Mouse (Mus musculus): ENCODE results near the gene Rimklb. TPM values are rescaled to one million over a fixed set of nuclear protein-coding genes. Genes with fewer than 3 reads are reported as not detected.
"Not testable (repeated sequence)": the region's sequence is repeated elsewhere in the genome, so short reads cannot be mapped to it uniquely, and the experiment has no call there.

Rimklb gene
- polyA plus RNA-seq (2016; fragmentation: Nextera tagmentation; extraction: Ambion mirVana) = 81.6 and 84.6 TPM in 2 replicates

DNA sequence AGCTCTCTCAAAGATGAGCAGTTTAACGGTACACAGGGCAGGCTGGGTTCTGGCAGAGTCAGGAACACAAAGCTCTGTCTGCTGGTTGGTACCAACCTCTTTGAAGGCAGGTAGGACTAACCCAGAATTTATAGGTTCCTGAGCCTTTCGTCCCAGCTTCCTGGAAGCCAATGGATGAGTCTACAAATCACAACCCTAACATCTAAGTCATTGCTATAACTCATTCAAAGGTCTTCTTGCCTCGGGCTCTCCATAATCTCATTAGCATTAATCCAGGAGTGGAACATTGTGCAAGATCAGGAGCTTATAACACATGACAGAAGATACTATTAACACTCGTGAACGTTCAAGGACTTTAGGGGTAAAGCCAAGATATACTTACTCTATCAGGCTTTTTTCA is at the start of gene Rimklb:
Rimklb (minus strand) TSS at position 101 of the 400 bp plus-strand sequence.
- Histone ChIP-seq H3K27ac (no peak within 1 kb of the TSS), H3K4me2 (no peak within 1 kb of the TSS), H3K27me3 (no peaks in the 10 kb centered on the region), H3K9ac (no peak within 1 kb of the TSS), H3K36me3 (replicated peaks) (no peaks in the 10 kb centered on the region), H3K4me3 (replicated peaks) (no peak within 1 kb of the TSS), H3K4me1 (peaks cover 27% of the 10 kb centered on the region), H3K9me3 (no peaks in the 10 kb centered on the region)
- WGBS = 77% methylated on average over 5 of the region's 5 CpGs
- no peak for ATAC-seq (ENCODE audit: low FRiP score)

DNA sequence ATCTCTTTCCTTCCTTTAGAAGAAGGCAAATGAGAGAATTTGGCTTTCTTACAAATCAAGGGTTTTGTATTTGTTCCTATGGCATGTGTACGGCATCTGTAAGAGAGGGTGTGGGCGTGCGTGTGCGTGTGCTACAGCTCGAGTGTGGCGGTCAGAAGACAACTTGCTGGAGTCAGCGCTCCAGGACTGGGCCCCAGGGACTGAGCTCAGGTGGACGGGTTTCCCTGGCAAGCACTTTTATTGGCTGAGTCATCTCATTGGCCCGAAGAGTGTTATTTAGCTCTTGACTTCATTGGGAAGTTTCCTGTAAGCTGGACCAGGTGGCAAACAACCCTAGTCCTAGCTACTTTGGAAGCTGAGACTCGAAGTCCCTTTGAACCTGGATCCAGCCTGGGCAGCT is 47.4 kb upstream of the Rimklb start:
- H3K4me1 ChIP-seq = no peaks in the 10 kb centered on the region
- WGBS = 86% methylated on average over 10 of the region's 10 CpGs
- no peaks in the 10 kb centered on the region for H3K27me3 ChIP-seq

DNA sequence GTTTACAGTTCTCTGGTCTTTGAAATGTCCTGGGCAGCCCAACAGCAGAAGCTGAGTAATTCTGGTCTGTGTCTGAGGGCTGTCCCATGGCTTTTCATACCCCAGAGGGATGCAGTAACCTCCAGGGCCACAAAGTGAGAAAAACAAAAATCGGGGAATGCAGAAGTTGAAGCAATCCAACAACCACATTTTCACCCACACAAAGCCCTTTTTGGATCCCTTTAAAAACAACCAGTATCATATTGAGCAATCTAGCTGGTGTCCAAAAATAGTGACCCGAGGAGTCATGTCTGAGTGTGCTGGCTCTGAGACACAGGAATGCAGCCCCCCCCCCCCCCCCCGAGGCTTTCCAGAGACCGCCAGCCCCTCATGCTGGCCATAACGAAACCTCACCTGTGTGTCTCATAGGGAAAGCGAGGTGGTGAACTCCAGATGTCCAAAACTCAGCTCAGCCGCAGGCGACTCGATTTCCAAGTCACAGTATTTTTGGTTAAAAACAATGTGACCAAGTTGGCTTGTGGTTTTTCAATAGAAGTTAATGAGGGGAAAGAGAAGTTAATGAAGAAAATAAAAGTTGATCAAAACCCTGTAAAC is 46.8 kb upstream of the Rimklb start:
- Histone ChIP-seq H3K27me3 (no peaks in the 10 kb centered on the region), H3K9ac (no peak overlapping the region), H3K36me3 (replicated peaks) (no peaks in the 10 kb centered on the region), H3K4me2 (no peak overlapping the region), H3K27ac (no peak overlapping the region), H3K4me3 (replicated peaks) (no peak overlapping the region), H3K9me3 (no peaks in the 10 kb centered on the region), H3K4me1 (no peaks in the 10 kb centered on the region)
- ATAC-seq (ENCODE audit: low FRiP score) = no peak
- 84% methylated on average over 9 of the region's 9 CpGs for whole genome bisulfite sequencing

More for the DNA sequence above, 47.4 kb upstream of the Rimklb start:
- H3K4me2 ChIP-seq = no peak overlapping the region
- no peak overlapping the region for H3K4me3 ChIP-seq (replicated peaks)
- H3K9me3 ChIP-seq = no peaks in the 10 kb centered on the region
- ATAC-seq (ENCODE audit: low FRiP score) = no peak
- no peaks in the 10 kb centered on the region for H3K36me3 ChIP-seq (replicated peaks)
- H3K27ac ChIP-seq = no peak overlapping the region
- no peak overlapping the region for H3K9ac ChIP-seq

DNA sequence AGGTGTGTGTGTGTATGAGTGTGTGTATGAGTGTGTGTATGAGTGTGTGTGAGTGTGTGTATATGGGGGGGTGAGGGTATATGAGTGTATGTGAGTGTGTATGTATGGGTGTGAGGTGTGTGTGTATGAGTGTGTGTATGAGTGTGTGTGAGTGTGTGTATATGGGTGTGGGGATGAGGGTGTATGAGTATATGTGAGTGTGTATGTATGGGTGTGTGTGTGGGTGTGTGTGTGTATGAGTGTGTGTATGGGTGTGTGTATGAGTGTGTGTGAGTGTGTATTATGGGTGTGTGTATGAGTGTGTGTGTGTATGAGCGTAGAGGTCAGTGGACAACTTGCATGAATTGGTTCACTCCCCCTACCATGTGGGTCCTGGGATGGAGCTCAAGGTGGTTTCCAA is 46.1 kb upstream of the Rimklb start:
- Histone ChIP-seq H3K36me3 (replicated peaks) (no peaks in the 10 kb centered on the region), H3K27ac (no peak overlapping the region), H3K4me3 (replicated peaks) (no peak overlapping the region), H3K4me2 (no peak overlapping the region), H3K9me3 (no peaks in the 10 kb centered on the region), H3K9ac (no peak overlapping the region), H3K27me3 (no peaks in the 10 kb centered on the region), H3K4me1 (no peaks in the 10 kb centered on the region)
- no peak for ATAC-seq (ENCODE audit: low FRiP score)
- 89% methylated on average over 1 of the region's 1 CpGs for WGBS

DNA sequence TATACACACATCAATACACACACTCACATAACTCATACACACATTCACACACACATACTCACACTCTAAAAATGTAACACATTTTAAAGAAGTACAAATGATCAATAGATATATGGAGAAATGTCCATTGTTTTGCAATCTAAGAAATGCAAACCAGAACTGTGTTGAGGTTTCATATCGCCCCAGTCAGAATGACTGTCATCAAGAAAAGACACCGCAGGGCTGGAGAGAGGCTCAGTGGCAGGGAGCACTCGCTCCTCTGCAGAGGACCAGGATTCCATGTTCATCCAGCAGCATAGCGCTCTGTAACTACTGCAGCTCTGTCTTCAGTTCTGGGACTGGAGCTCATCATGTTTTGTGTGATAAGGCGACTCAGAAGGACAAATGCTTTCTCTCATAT is 45.0 kb upstream of the Rimklb start:
- H3K4me1 ChIP-seq = no peaks in the 10 kb centered on the region
- 87% methylated on average over 5 of the region's 5 CpGs for WGBS
- no peaks in the 10 kb centered on the region for H3K36me3 ChIP-seq (replicated peaks)
- H3K4me2 ChIP-seq = no peak overlapping the region
- no peak for ATAC-seq (ENCODE audit: low FRiP score)
- no peaks in the 10 kb centered on the region for H3K27me3 ChIP-seq
- H3K27ac ChIP-seq = no peak overlapping the region
- H3K9me3 ChIP-seq = no peaks in the 10 kb centered on the region
- no peak overlapping the region for H3K9ac ChIP-seq
- no peak overlapping the region for H3K4me3 ChIP-seq (replicated peaks)

DNA sequence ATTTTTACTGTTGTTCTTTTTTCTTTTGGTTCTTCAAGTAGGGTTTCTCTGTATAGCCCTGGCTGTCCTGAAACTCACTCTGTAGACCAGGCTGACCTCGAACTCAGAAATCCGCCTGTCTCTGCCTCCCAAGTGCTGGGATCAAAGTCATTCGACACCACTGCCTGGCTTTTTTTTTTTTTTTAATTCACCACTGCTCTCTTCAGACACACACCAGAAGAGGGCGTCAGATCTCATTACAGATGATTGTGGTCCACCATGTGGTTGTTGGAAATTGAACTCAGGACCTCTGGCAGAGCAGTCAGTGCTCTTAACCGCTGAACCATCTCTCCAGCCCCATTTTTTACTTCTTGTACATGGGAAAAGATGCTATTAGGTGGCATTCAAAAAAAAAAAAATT is 43.9 kb upstream of the Rimklb start:
- H3K9ac ChIP-seq; H3K4me2 ChIP-seq; H3K4me1 ChIP-seq; H3K27ac ChIP-seq; H3K36me3 ChIP-seq (replicated peaks); ATAC-seq (ENCODE audit: low FRiP score); H3K27me3 ChIP-seq; H3K9me3 ChIP-seq; H3K4me3 ChIP-seq (replicated peaks): not testable (repeated sequence)
- 70% methylated on average over 5 of the region's 5 CpGs for WGBS

DNA sequence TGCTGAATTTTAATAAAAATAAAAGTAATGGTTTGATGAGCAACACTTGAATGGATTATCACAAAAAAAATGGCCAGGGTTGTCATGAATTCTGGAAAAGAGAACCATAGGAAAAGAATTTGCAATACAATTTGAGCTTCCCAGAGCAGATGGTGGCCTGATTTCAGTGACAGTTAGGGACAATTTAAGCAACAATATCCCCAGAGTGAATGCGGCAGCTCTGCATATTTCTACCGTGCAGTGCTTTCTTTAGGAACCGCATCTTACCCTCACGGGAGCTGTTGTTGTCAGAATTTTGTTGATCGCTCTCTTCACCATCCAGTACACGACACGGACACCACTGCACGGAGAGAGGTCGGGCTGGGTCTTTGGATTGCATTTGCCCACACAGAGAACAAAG is 41.0 kb upstream of the Rimklb start:
- no peak for ATAC-seq (ENCODE audit: low FRiP score)
- Histone ChIP-seq H3K9me3 (no peaks in the 10 kb centered on the region), H3K27me3 (no peaks in the 10 kb centered on the region), H3K4me3 (replicated peaks) (no peak overlapping the region), H3K36me3 (replicated peaks) (no peaks in the 10 kb centered on the region), H3K4me2 (no peak overlapping the region), H3K4me1 (no peaks in the 10 kb centered on the region), H3K9ac (no peak overlapping the region), H3K27ac (no peak overlapping the region)
- 79% methylated on average over 9 of the region's 9 CpGs for WGBS

DNA sequence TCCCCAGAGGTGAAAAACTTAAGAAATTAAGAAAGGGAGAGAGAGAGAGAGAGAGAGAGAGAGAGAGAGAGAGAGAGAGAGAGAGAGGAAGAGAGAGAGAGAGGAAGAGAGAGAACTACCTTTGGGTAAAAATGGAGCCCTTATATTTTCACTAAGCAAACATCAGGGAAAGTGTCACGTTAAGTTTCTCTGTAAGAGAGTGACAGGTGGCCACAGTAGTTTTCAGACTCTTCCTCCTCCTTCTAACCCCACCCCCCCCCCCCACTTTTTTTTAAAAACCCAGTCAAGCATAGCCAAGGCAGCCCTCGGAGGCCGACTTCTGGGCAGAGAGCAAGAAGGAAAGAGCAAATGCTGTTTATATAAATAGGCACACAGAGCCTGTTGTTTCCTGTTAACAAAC is 35.5 kb upstream of the Rimklb start:
- Histone ChIP-seq H3K4me1 (peaks cover 7% of the 10 kb centered on the region), H3K36me3 (replicated peaks) (no peaks in the 10 kb centered on the region), H3K9ac (no peak overlapping the region), H3K27me3 (no peaks in the 10 kb centered on the region), H3K4me3 (replicated peaks) (no peak overlapping the region), H3K27ac (no peak overlapping the region), H3K9me3 (no peaks in the 10 kb centered on the region), H3K4me2 (no peak overlapping the region)
- ATAC-seq (ENCODE audit: low FRiP score) = no peak
- 26% methylated on average over 3 of the region's 3 CpGs for WGBS

DNA sequence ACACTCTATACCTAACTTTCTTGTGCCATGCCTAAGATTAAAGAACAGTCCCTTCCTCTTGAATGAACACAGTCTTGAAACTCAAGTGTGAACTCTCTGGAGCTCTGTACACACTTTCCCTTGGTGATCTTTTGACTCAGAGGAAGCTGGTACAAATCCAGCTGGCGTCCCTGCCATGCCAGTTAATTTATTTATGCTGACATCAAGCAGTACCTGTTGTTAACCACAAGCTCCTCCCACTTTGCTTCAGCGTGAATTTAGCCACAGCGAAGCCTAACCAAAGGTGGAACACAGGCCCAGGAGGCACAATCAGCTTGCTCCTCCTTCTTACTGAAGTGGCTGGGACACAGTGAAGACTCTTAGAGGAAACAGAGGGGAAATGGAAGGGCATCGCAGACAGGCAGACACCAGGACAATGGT is 34.3 kb upstream of the Rimklb start:
- Histone ChIP-seq H3K4me3 (replicated peaks) (peak overlapping the region; percentile 13), H3K9ac (0 out of 2 replicates have a peak overlapping the region, but pooled peaks have one; percentile 38), H3K4me1 (peaks cover 7% of the 10 kb centered on the region), H3K4me2 (peak overlapping the region; percentile 45), H3K27ac (no peak overlapping the region), H3K36me3 (replicated peaks) (no peaks in the 10 kb centered on the region), H3K27me3 (no peaks in the 10 kb centered on the region), H3K9me3 (no peaks in the 10 kb centered on the region)
- ATAC-seq (ENCODE audit: low FRiP score) = peak; percentile 44; the same call in 1 of the 2 replicates
- 10% methylated on average over 4 of the region's 4 CpGs for WGBS

DNA sequence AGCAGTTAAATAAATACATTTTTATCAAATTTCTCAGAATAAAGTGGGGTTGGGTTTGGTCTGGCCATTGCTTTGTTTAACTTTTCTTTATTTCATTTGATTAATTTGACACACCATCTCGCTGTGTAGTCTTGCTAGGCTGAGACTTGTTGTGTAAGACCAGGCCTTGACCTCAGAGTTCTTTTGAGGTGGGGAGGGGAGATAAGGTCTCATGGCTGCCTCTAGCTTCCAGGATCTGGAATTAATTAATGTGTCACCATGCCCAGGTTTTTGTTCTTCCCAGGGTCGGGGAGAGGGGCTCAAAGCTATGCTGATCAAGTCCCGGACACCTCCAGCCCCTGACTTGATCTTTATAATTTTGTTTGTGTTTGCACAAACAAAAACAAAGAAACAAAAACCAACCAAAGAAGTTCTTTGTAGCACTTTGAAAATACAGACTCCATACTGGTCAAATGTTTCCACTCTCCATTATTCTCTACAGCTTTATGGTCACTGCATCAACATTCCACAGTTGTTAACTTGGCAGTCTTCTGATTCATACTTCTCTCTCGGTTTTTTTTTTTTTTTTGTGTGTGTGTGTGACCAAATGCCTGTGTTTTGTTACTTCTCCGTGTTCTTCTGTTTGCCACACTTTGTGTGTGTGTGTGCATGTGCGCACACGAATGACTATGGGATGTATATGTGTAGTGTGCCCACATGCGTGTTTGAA is 33.1 kb upstream of the Rimklb start:
- no peak overlapping the region for H3K27ac ChIP-seq
- H3K9ac ChIP-seq = no peak overlapping the region
- H3K4me1 ChIP-seq = peaks cover 7% of the 10 kb centered on the region
- no peak overlapping the region for H3K4me2 ChIP-seq
- no peaks in the 10 kb centered on the region for H3K9me3 ChIP-seq
- no peak for ATAC-seq (ENCODE audit: low FRiP score)
- 79% methylated on average over 8 of the region's 8 CpGs for WGBS
- H3K36me3 ChIP-seq (replicated peaks) = no peaks in the 10 kb centered on the region
- H3K27me3 ChIP-seq = no peaks in the 10 kb centered on the region
- no peak overlapping the region for H3K4me3 ChIP-seq (replicated peaks)

DNA sequence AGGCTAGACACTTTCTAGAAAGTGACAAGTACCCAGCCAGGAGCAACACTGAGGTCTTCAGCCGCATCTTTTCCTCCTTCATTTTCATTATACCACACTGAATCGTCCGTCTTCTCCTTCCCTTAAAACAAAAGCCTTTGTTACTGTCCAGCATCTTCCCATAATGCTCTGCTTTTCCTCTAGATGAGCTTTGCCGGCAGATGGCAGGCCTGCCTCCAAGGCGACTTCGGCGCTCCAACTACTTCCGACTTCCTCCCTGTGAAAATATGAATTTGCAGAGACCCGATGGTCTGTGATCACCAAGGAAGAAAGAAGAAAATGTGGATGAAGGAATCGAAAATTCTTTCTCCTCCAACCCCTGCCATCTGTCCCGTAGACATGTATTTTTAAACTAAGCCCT is 29.6 kb upstream of the Rimklb start:
- H3K9me3 ChIP-seq = no peaks in the 10 kb centered on the region
- no peak overlapping the region for H3K4me2 ChIP-seq
- peaks cover 5% of the 10 kb centered on the region for H3K4me1 ChIP-seq
- H3K27me3 ChIP-seq = no peaks in the 10 kb centered on the region
- no peaks in the 10 kb centered on the region for H3K36me3 ChIP-seq (replicated peaks)
- whole genome bisulfite sequencing = 81% methylated on average over 11 of the region's 11 CpGs
- H3K9ac ChIP-seq = no peak overlapping the region
- ATAC-seq (ENCODE audit: low FRiP score) = no peak
- H3K4me3 ChIP-seq (replicated peaks) = no peak overlapping the region
- H3K27ac ChIP-seq = no peak overlapping the region

DNA sequence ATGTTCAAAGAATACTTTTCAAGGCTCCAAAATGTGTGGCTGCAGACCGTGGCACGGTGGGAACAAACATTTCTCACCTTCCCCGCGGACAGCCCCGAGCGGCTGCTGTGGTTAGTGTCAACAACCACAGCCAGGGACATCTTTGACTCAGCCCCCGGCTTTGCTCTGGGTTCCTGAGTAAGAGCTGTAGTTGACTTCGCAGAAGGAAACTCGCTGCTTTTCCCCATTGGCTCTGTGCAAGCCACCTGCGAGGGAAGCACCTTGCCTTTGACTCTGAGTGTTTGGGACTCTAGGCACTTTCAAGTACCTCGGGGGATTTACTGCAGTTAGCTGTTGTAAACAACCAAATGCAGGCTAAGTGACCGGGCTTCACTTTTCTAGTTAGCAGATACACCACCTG is 29.0 kb upstream of the Rimklb start:
- Histone ChIP-seq H3K36me3 (replicated peaks) (no peaks in the 10 kb centered on the region), H3K9me3 (no peaks in the 10 kb centered on the region), H3K4me1 (no peaks in the 10 kb centered on the region), H3K9ac (no peak overlapping the region), H3K27ac (no peak overlapping the region), H3K4me2 (no peak overlapping the region), H3K4me3 (replicated peaks) (no peak overlapping the region), H3K27me3 (no peaks in the 10 kb centered on the region)
- no peak for ATAC-seq (ENCODE audit: low FRiP score)
- 70% methylated on average over 12 of the region's 12 CpGs for WGBS

DNA sequence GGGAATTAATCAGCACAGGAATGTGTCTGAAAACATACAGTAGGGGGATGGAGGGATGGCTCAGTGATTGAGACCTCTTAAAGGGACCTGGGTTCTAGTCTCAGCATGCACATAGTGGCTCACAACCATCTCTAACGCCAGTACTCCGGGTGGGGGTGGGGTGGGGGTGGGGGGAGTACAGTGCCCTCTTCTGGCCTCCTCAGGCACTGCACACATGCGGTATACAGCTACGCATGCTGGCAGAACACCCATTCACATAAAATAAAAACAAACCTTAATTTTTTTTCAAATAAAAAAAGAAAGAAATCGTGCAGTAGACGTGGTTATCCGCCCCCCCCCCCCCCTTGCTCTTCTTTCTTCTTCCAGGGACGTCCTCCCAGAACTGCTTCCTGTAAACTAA is 24.7 kb upstream of the Rimklb start:
- Histone ChIP-seq H3K27ac (no peak overlapping the region), H3K9ac (no peak overlapping the region), H3K4me1 (no peaks in the 10 kb centered on the region), H3K27me3 (no peaks in the 10 kb centered on the region), H3K4me3 (replicated peaks) (no peak overlapping the region), H3K9me3 (no peaks in the 10 kb centered on the region), H3K36me3 (replicated peaks) (no peaks in the 10 kb centered on the region), H3K4me2 (no peak overlapping the region)
- no peak for ATAC-seq (ENCODE audit: low FRiP score)
- 89% methylated on average over 8 of the region's 8 CpGs for WGBS
